Mouse (Mus musculus): ENCODE measurements around the gene Hip1. TPM values are rescaled to one million over a fixed set of nuclear protein-coding genes. Genes with fewer than 3 reads are reported as not detected.
A peak's percentile ranks its signal among the peaks of the same experiment; 100 is the strongest.
"Not testable (repeated sequence)": the region's sequence is repeated elsewhere in the genome, so short reads cannot be mapped to it uniquely, and the experiment has no call there.

Gene Hip1
- total RNA-seq, 2 experiments from 2014 or later = 40.7 to 43.9 TPM

GRCm38 (mm10) chr5:135435039-135435438 lies 109.9 kb downstream of the Hip1 start:
- DNase-seq = no peak

GRCm38 (mm10) chr5:135433861-135434260 lies 111.1 kb downstream of the Hip1 start:
- DNase-seq = no peak

- DNase-seq = peak; percentile 70
These were observed 113.8 kb downstream of the Hip1 start for GRCm38 (mm10) chr5:135431111-135431510.

- no peak for DNase-seq
These were observed 116.1 kb downstream of the Hip1 start for GRCm38 (mm10) chr5:135428786-135429185.

GRCm38 (mm10) chr5:135410266-135410665 lies 134.7 kb downstream of the Hip1 start:
- no peak for DNase-seq

- DNase-seq = no peak
These were observed 136.8 kb downstream of the Hip1 start for GRCm38 (mm10) chr5:135408114-135408513.

GRCm38 (mm10) chr5:135405437-135405836 lies 139.5 kb downstream of the Hip1 start:
- no peak for DNase-seq

- peak; percentile 31 for DNase-seq
These were observed 140.3 kb downstream of the Hip1 start for GRCm38 (mm10) chr5:135404623-135405022.

- DNase-seq = peak; percentile 91
These were observed 144.7 kb downstream of the Hip1 start for GRCm38 (mm10) chr5:135400244-135400643.

GRCm38 (mm10) chr5:135399382-135399781 lies 145.5 kb downstream of the Hip1 start:
- DNase-seq = no peak

- peak; percentile 47 for DNase-seq
These were observed 149.1 kb downstream of the Hip1 start for GRCm38 (mm10) chr5:135395826-135396225.

GRCm38 (mm10) chr5:135394004-135394823 lies 150.7 kb downstream of the Hip1 start, which contains the start of gene Pom121:
TSS of gene Pom121 (minus strand) at chr5:135394546.
- peak; percentile 86 for DNase-seq

- DNase-seq = no peak
These were observed 161.1 kb downstream of the Hip1 start for GRCm38 (mm10) chr5:135383771-135384170.

GRCm38 (mm10) chr5:135382746-135383145 lies 162.2 kb downstream of the Hip1 start:
- DNase-seq = no peak

GRCm38 (mm10) chr5:135381356-135381925 lies 163.5 kb downstream of the Hip1 start:
- no peak for DNase-seq

GRCm38 (mm10) chr5:135380681-135381080 lies 164.2 kb downstream of the Hip1 start:
- no peak for DNase-seq

GRCm38 (mm10) chr5:135376341-135376740 lies 168.6 kb downstream of the Hip1 start:
- DNase-seq = no peak

- peak; percentile 78 for DNase-seq
These were observed 169.8 kb downstream of the Hip1 start for GRCm38 (mm10) chr5:135375167-135375566.

- no peak for DNase-seq
These were observed 171.3 kb downstream of the Hip1 start for GRCm38 (mm10) chr5:135373601-135374000.

GRCm38 (mm10) chr5:135371195-135371594 lies 173.7 kb downstream of the Hip1 start:
- no peak for DNase-seq

GRCm38 (mm10) chr5:135369787-135370654 lies 174.9 kb downstream of the Hip1 start, which contains the start of gene Nsun5:
TSS of gene Nsun5 (plus strand) at chr5:135369953.
- peak; percentile 98 for DNase-seq

- DNase-seq = not testable (repeated sequence)
These were observed 175.7 kb downstream of the Hip1 start for GRCm38 (mm10) chr5:135369196-135369595.

- DNase-seq = no peak
These were observed 176.6 kb downstream of the Hip1 start for GRCm38 (mm10) chr5:135368312-135368711.

Measured in heart, postnatal 4 days (tissue).